Mouse (Mus musculus) bone marrow macrophage, adult 2 months (primary cell): ENCODE results near the gene Lrrc47. TPM values are rescaled to one million over a fixed set of nuclear protein-coding genes. Genes with fewer than 3 reads are reported as not detected.
A peak's percentile ranks its signal among the peaks of the same experiment; 100 is the strongest.

ENCODE experiments used
- H3K27ac ChIP-seq: 2 replicates; pipeline ENCODE4 v1.5.1; 2012; ENCODE audit warnings: low read depth, low read length; ENCODE audit not compliant: insufficient read depth
- H3K4me1 ChIP-seq: 2 replicates; pipeline ENCODE4 v1.6.1; 2012; ENCODE audit warnings: low read length; ENCODE audit not compliant: control insufficient read depth, insufficient read depth
- H3K4me3 ChIP-seq: 2 replicates; pipeline ENCODE4 v1.5.1; 2012; ENCODE audit warnings: mild to moderate bottlenecking, low read length, moderate library complexity; ENCODE audit not compliant: insufficient read depth
- CTCF ChIP-seq: IDR thresholded peaks from 2 replicates; pipeline ENCODE4 v1.5.1; 2012; ENCODE audit warnings: low read depth, mild to moderate bottlenecking, low read length, moderate library complexity
- POLR2A ChIP-seq: IDR thresholded peaks from 2 replicates; pipeline ENCODE4 v1.6.1; 2012; ENCODE audit warnings: mild to moderate bottlenecking, low read depth, low read length, borderline replicate concordance
- polyA plus RNA-seq: library from polyadenylated mRNA; stranded (reverse); fragments of >200 nt; gene quantifications from 2 replicates; pipeline ENCODE4 v1.2.4, GENCODE M21; 2012; ENCODE audit not compliant: missing spikeins, insufficient read depth, insufficient read length

Gene Lrrc47
- polyA plus RNA-seq, result 25.0 and 26.2 TPM in 2 replicates

DNA sequence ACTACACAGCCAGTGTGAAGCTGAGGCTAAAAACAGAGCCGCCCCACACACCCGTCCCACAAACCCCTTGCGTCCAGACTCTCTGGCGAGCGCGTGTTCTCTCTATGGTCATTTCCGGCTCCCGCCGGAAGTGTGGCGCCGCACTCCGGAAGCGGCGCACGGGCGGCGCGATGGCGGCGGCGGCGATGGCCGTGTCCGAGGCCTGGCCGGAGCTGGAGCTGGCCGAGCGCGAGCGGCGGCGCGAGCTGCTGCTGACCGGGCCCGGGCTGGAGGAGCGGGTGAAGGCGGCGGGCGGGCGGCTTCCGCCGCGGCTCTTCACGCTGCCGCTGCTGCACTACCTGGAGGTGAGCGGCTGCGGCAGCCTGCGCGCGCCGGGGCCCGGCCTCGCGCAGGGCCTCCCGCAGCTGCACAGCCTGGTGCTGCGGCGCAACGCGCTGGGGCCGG lies at the start of gene Lrrc47:
Gene Lrrc47, plus strand, starts transcription at position 86 of the 444 bp plus-strand sequence.
- Histone ChIP-seq H3K4me1 (peaks cover 8% of the 10 kb centered on the region), H3K27ac (peak within 1 kb of the TSS; percentile 17; the same call in 1 of the 2 replicates), H3K4me3 (peak within 1 kb of the TSS; percentile 99)

DNA sequence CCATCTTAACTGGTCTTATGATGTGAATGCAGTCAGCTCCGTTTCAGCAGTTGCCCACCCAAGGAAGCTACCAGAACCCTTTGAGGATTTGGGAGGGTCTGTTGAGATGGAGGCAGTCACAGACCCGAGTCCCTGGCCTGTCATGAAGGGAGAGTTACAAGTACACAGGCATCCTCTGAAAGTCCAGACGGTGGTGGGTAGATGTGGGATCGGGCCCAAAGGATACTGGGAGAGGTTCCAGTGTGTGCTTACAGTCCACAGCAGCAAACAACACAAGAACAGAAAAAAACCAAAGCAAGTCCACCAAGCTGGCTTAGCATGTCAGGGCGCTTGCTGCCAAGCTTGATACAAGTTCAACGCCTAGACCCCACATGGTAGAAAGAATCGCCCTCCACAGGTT lies 48.9 kb upstream of the Lrrc47 start:
- TF ChIP-seq POLR2A (no peak), CTCF (no peak)
- H3K4me1 ChIP-seq, result 0 out of 2 replicates have a peak, but pooled peaks cover 4% of the 10 kb centered on the region
- no peak overlapping the region for H3K4me3 ChIP-seq
- H3K27ac ChIP-seq, result no peak overlapping the region

More for the DNA sequence above, at the start of gene Lrrc47:
- TF ChIP-seq CTCF (no peak), POLR2A (no peak)

DNA sequence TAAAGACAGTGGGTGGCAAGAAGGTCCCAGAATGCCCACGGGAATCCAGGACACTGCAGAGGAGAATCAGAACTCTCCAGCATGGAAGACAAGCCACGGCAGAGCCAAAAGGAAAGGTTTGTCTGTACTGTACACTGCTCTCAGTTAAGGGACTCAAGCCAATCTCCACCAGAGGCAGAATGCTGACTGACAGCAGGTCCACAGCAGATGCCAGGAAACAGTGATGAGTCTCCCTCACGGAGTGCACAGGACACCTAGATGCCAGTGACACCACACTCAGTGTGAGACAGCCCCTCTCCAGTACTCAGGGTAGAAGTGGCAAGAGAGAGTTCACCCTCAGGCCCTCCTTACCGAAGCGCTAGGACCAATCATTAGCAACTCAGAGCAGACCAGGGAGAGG lies 44.9 kb upstream of the Lrrc47 start:
- TF ChIP-seq CTCF (no peak), POLR2A (no peak)
- Histone ChIP-seq H3K4me1 (no peaks in the 10 kb centered on the region), H3K27ac (no peak overlapping the region), H3K4me3 (no peak overlapping the region)

DNA sequence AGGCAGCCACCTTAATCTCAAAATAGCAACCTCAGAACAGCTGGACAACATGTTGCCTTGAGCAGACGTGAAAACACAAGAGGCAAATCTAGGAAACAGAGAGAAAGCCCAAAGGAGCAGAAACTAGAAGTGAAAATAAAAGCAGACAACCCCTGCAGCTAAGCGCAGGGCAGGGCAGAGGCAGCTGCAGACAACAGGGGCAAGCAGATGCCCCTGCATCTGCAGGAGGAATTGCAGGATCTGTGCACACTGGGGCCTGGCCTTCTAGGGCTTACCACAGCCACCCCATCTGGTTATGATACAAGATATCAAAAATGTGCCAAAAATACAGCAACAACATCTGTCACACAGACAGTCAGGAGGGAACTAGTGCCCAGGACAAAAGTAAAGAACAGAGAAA lies 44.0 kb upstream of the Lrrc47 start:
- TF ChIP-seq CTCF, result no peak
- no peak for TF ChIP-seq POLR2A
- Histone ChIP-seq H3K4me3 (no peak overlapping the region), H3K27ac (no peak overlapping the region), H3K4me1 (no peaks in the 10 kb centered on the region)

DNA sequence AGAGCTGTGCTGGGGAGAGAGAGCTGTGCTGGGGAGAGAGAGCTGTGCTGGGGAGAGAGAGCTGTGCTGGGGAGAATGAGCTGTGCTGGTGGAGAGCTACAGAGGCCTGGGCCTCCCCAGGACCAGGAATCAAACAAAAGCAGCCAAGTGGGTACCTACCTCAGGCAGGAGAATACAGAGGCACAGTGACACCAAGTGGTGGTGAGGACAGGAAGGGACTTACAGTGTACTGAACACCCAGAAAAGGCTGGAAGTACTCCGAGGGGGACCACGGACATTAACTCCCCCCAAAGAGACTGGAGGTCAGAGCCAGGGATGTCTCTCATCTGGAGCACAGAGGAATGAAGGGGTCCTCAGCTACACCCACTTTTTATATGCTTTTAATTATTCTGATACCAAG lies 43.5 kb upstream of the Lrrc47 start:
- TF ChIP-seq CTCF (no peak), POLR2A (no peak)
- Histone ChIP-seq H3K27ac (no peak overlapping the region), H3K4me1 (no peaks in the 10 kb centered on the region), H3K4me3 (no peak overlapping the region)

DNA sequence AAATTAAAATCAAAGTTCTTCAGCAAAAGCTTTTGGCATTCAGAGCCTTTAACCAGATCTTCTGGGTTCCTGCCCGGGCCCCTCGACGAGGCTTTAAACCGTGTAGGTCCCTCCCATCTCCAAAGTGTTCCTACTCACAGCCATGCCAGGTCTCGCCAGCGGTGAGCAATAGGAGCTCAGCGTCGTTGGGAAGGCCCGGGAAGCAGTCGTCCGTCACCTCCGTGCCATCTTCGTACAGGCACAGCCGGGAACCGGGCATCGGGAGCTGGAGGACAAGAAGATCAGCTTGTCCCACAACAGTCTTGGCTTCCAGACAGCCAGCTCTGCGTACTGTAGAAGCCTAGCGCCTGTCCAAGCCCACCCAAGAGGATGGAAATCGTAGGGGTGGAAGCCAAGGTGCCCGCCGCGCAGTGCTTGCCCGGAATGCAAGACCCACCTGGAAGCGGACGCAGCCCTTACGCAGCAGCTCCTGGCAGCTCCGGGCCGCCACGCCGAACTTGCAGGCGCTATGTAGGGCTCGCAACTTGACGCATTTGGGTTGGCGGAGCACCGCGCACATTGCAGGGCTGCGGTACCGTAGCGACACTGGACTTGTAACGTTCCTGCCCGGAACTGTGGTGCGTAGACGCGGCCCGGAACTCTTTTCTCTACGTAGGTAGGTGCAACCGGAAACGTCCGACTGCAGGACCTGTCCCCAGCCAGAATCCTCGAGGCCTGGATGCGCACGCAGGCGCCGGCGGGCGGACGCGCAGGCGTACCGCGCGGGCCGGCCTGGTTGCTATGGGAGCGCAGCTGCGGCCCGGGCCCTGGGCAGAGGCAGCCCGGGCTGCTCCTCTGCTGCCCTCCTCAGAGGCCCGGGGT lies 36.9 kb upstream of the Lrrc47 start, which contains the start of the genes Dffb and Cep104:
Gene Dffb, minus strand, starts transcription at position 696 of the 861 bp plus-strand sequence.
Gene Cep104, plus strand, starts transcription at position 764 of the 861 bp plus-strand sequence.
- TF ChIP-seq POLR2A (no peak), CTCF (no peak)
- H3K4me3 ChIP-seq, result peak within 1 kb of the TSS; percentile 85
- H3K4me1 ChIP-seq, result 0 out of 2 replicates have a peak, but pooled peaks cover 2% of the 10 kb centered on the region
- H3K27ac ChIP-seq, result no peak within 1 kb of the TSS

DNA sequence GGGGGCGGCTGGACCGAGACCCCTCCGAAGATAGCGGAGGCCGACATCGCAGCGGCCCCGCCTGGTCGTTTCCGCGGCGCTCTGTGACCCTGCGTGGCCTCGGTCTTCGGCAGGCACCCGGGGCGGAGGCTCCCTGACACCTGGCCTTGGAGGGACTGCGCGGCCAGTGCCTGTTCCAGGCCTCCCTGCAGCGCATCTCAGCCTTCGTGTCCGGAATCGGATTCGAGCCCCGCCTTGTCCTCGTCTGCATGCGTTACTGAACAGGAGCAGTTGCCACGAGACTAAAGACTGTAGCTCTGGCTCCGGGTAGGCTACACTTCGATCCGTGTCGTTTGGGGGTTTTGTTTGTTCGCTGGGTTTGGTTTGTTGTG lies 36.3 kb upstream of the Lrrc47 start:
- TF ChIP-seq CTCF, result no peak
- TF ChIP-seq POLR2A, result no peak
- Histone ChIP-seq H3K4me1 (0 out of 2 replicates have a peak, but pooled peaks cover 2% of the 10 kb centered on the region), H3K27ac (no peak overlapping the region), H3K4me3 (peak overlapping the region; percentile 85)

DNA sequence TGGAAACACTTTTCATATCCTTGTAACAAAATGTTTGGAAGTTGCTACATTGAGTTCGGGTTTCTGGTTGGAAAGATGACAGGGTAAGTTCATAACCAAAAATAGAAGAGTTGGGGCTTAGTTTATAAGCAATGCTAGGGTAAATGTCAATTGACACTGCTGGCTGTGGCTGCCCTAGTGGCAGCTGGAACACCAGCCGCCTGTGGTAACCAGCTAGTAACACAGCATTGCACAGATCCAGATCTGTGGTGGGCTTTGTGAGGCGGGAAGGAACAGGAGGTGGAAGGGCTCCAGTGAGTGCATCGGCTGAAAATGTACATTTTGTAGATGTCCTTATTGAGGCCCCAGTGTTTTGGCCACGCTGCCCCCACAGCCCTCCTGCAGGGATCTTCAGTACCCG lies 35.8 kb upstream of the Lrrc47 start:
- Histone ChIP-seq H3K4me3 (peak overlapping the region; percentile 85), H3K27ac (no peak overlapping the region), H3K4me1 (0 out of 2 replicates have a peak, but pooled peaks cover 2% of the 10 kb centered on the region)
- no peak for TF ChIP-seq POLR2A
- no peak for TF ChIP-seq CTCF

DNA sequence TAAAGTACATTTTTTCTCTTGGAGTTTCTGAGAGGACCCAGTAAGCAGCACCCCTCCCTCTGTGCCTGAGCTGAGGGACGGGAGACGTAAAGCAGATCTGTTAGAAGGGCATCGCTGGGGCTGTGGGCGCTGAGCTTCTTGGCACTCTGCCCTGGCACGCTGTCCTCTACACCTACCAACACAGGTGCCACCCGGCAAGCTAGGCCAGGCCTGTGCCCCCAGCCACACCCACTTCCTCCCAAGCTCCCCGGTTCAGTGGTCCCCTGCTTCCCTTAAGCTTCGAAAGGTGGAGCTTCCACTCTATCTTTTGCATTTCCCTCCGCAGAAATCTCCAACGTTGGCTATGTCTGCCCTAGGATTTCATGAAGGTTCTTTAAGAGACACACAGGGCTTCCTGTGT lies 32.3 kb upstream of the Lrrc47 start:
- Histone ChIP-seq H3K4me1 (0 out of 2 replicates have a peak, but pooled peaks cover 2% of the 10 kb centered on the region), H3K4me3 (no peak overlapping the region), H3K27ac (no peak overlapping the region)
- TF ChIP-seq POLR2A (no peak), CTCF (no peak)

DNA sequence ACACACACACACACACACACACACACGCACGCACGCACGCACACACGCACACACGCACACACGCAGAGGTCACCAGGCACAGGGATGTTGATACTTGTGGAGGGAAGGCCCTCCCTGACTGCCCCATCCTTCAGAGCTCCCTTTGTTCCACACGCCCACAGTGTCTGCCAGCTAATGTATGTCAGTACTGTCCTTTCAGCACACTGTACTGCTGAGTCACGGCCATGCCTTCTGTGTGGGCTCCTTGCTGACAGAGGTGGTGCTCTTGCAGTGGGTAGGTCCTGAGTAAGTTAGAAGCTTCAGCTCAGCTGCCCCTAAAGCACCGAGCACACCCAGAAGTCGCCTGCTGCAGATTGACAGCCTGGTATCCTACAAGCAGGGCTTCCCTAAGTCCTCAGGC lies 31.1 kb upstream of the Lrrc47 start:
- no peak overlapping the region for H3K27ac ChIP-seq
- 0 out of 2 replicates have a peak, but pooled peaks cover 2% of the 10 kb centered on the region for H3K4me1 ChIP-seq
- TF ChIP-seq CTCF (no peak), POLR2A (no peak)
- H3K4me3 ChIP-seq, result no peak overlapping the region
